Mouse (Mus musculus): Measurements from ENCODE around the gene Psmb10.
A peak's percentile ranks its signal among the peaks of the same experiment; 100 is the strongest.

Psmb10 gene

GRCm38 (mm10) chr8:105942026-105942425, 3.8 kb upstream of the Psmb10 start:
- ATAC-seq (ENCODE audit: insufficient number of reproducible peaks, low FRiP score, low TSS enrichment): no peak

GRCm38 (mm10) chr8:105937496-105938305, 543 bp downstream of the Psmb10 start:
- no peak; the same call in 1 of the 2 replicates for ATAC-seq (ENCODE audit: insufficient number of reproducible peaks, low FRiP score, low TSS enrichment)

- peak; percentile 80 for ATAC-seq (ENCODE audit: insufficient number of reproducible peaks, low FRiP score, low TSS enrichment)
Measured at GRCm38 (mm10) chr8:105936866-105937475, 1.3 kb downstream of the Psmb10 start.

DNA sequence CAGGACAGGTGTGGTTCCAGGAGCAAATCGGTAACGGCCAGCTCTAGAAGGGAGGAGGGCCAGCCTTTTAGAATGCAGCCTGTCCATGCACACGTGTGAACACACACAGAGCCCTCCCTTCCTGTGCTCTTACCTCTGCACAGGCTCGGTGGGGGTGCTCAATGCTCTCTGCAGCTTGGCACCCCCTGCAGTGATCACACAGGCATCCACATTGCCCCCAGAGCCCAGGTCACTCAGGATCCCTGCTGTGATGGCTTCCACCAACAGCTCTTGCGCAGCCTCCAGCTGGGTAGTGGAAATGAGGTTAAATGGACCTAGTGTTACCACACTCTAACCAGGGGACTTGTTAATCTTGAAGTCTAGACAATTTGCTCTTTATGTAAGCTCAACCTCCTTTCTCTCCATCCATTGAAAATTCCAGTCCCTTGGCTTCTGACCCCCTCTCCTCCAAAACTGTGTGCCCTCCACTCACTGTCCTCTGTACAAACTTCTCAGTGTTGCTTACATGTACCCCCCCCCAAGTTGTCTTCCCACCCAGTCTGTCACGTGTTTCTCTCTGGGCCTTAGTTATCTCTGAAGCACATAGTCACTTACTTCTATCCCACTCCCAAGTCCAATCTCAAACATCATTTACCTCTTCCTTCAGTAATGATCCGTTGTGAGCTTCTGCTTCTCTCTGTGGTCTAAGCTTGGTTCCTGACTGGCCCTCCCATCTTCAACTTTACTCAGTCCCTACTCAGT, 2.2 kb downstream of the Psmb10 start:
- ATAC-seq (ENCODE audit: insufficient number of reproducible peaks, low FRiP score, low TSS enrichment): no peak

DNA sequence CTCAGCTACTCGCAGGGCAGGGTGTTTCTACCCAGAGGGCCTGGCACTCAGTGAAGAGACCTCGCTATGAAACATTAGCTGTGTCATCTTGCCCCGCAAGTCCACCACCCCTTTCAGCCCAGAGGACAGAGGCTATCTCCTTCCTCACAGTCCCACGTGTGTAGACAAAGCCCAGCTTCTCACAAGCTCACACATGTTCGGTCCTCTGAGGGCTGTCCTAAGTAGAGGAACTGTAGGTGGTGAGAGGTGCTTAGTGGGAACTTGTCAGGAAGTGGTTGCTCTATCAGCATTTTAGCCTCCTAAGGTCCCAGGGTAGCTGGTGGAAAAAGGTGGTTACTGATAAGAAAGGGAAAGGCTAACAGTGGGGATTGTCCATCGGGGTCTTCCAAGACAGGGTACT, 3.1 kb downstream of the Psmb10 start:
- no peak for ATAC-seq (ENCODE audit: insufficient number of reproducible peaks, low FRiP score, low TSS enrichment)

- no peak for ATAC-seq (ENCODE audit: insufficient number of reproducible peaks, low FRiP score, low TSS enrichment)
Measured at GRCm38 (mm10) chr8:105933762-105934161, 4.5 kb downstream of the Psmb10 start, which contains the start of gene Ctrl. Gene Ctrl (minus strand): TSS chr8:105933862.

DNA sequence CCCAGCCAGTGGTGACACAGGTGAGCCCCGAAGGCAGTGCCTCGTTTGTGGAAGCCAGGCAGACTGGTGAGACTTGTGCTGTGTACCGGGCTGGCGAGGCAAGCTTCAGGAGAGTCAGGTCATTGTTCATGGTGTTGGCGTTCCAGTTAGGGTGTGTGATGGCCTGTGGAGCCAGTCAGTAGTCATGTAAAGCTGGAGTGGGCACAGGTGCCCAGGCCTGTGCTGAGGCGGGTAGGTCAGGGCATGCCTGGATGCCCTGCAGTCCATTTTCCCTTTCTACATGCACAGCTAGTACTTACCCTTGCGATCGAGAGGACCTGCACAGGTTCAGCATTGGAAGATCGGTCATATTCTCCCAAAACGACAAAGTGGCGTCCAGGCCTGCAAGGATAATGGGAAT, 5.7 kb downstream of the Psmb10 start:
- no peak for ATAC-seq (ENCODE audit: insufficient number of reproducible peaks, low FRiP score, low TSS enrichment)

DNA sequence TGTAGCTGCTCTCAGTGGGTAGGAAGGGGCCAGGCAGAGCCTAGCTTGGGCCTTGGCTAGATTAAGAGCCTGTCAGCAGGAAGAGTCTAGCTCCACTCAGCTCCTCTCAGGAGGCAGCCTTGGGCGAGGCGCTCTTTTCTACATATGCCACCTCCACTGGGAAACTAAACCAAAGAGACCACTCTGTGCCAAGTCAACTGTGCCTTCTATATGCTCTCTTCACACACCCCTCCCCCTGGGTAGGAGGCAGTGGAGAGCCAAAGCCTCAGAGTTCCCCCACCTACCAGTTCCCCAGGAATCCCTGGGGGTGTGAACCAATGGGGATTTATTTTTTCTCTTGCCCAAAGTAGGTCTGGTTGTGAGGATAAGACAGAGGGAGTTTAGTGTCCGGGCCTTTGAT, 7.0 kb downstream of the Psmb10 start:
- no peak for ATAC-seq (ENCODE audit: insufficient number of reproducible peaks, low FRiP score, low TSS enrichment)

DNA sequence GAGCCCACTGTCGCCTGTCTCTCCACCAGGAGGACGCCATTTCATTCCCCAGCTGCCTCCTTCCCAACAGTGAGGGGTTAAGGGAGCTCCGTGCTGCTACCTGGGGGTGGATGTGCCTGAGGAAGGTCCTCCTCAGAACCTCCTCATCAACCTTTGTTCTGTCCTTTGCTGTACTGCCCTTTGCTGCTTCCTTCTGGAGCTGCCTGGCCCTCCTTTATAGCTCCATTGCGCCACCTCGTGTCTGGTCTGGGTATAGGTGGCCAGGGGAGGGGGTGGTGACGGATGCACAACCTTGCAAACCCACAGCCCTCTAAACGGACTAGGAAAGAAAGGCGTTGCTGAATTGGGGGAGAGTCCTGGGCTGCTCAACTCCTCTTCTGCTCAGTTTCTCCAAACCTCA, 7.6 kb downstream of the Psmb10 start:
- ATAC-seq (ENCODE audit: insufficient number of reproducible peaks, low FRiP score, low TSS enrichment): peak; percentile 47; the same call in 1 of the 2 replicates

GRCm38 (mm10) chr8:105925123-105925522, 13.1 kb downstream of the Psmb10 start:
- ATAC-seq (ENCODE audit: insufficient number of reproducible peaks, low FRiP score, low TSS enrichment): no peak

GRCm38 (mm10) chr8:105919390-105919789, 18.9 kb downstream of the Psmb10 start:
- no peak for ATAC-seq (ENCODE audit: insufficient number of reproducible peaks, low FRiP score, low TSS enrichment)

- 0 out of 2 replicates have a peak, but pooled peaks have one; percentile 11 for ATAC-seq (ENCODE audit: insufficient number of reproducible peaks, low FRiP score, low TSS enrichment)
Measured at GRCm38 (mm10) chr8:105900941-105901616, 37.2 kb downstream of the Psmb10 start.

GRCm38 (mm10) chr8:105900180-105900940, 37.9 kb downstream of the Psmb10 start, which contains the start of gene Pskh1:
Gene Pskh1 (plus strand): TSS chr8:105900441.
- ATAC-seq (ENCODE audit: insufficient number of reproducible peaks, low FRiP score, low TSS enrichment): peak; percentile 95

- ATAC-seq (ENCODE audit: insufficient number of reproducible peaks, low FRiP score, low TSS enrichment): no peak
Measured at GRCm38 (mm10) chr8:105897801-105898480, 40.3 kb downstream of the Psmb10 start.

- no peak for ATAC-seq (ENCODE audit: insufficient number of reproducible peaks, low FRiP score, low TSS enrichment)
Measured at GRCm38 (mm10) chr8:105893339-105893738, 44.9 kb downstream of the Psmb10 start, which contains the start of gene Nrn1l. Gene Nrn1l (plus strand): TSS chr8:105893567.

DNA sequence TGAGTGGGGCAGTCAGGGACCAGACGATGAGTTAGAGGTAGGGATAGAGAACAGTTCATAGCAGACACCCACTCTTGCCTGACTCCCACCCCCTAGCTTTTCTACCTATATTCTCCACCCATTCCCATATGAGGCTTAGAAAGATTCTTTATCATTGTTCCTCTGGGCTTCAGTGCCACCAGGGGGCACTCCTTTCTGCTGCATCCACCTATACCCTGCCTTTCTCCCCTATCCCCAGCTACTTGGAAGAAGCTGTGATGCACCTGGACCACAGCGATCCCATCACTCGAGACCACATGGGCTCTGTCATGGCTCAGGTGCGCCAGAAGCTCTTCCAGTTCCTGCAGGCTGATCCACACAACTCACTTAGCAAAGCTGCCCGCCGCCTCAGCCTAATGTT, 45.8 kb downstream of the Psmb10 start:
- no peak for ATAC-seq (ENCODE audit: insufficient number of reproducible peaks, low FRiP score, low TSS enrichment)

GRCm38 (mm10) chr8:105890870-105891269, 47.4 kb downstream of the Psmb10 start:
- no peak for ATAC-seq (ENCODE audit: insufficient number of reproducible peaks, low FRiP score, low TSS enrichment)

DNA sequence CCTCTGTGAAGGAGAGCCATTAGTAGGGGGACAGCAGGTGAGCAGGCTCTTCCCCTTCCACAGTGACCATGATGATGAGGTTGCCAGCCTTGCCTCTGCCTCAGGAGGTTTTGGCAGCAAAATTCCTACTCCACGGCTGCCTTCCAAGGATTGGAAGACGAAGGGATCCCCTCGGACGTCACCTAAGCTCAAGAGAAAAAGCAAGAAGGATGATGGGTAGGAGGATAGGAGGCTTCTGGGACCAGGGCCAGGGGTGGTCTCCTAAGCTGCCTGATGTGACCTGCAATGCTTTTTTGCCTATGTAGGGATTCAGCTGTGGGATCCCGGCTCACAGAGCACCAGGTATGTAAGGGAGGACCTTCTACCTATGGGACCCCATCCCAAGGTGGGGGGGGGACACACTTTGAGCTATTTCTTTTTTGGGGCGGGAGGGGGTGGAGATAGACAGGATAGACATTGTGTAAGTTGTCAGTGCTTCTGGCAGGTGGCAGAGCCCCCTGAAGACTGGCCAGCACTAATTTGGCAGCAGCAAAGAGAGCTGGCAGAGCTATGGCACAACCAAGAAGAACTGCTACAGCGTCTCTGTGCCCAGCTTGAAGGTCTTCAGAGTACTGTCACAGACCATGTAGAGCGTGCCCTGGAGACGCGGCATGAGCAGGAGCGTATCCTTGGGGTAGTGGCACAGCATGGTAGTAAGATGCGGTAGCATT, 48.3 kb downstream of the Psmb10 start:
- no peak for ATAC-seq (ENCODE audit: insufficient number of reproducible peaks, low FRiP score, low TSS enrichment)

Data from cerebellum, adult (tissue).